Comparison of ENCODE assay signal across 9 mouse cellular contexts in genomic region chr19:6985951-6986708, GRCm38 (mm10). TPM values are rescaled to one million over a fixed set of nuclear protein-coding genes. Genes with fewer than 3 reads are reported as not detected.
DNase-seq lines count a peak whose midpoint lies in the region; ATAC-seq and TF ChIP-seq lines count a peak whose summit lies in the region.
"Had no signal": no experiment of that assay in that cellular context is flagged by ENCODE, and none has a peak within 500 bp of the region (broad histone marks: within the 10 kb centered on the region; RNA-seq: fewer than 3 reads in every experiment).

No protein-coding gene starts in this region.

- peak overlapping the region; percentile 74; the same call in 1 of the 2 replicates for H3K27ac ChIP-seq in lung, embryonic 16.5 days (ENCODE audit: low read length)
- no peak overlapping the region for H3K27ac ChIP-seq in forebrain, embryonic 11.5 days (ENCODE audit: low read depth, low read length)
- peak overlapping the region; percentile 89; the same call in 1 of the 2 replicates for H3K27ac ChIP-seq in limb, embryonic 12.5 days
- H3K27ac ChIP-seq in olfactory bulb, adult 2 months (ENCODE audit: insufficient read depth, low read depth, low read length) = peak overlapping the region; percentile 55; the same call in 1 of the 2 replicates

- H3K4me1 ChIP-seq in lung, embryonic 16.5 days (replicated peaks; ENCODE audit: control insufficient read depth, insufficient read depth, low read length) = peaks cover 19% of the 10 kb centered on the region
- peaks cover 9% of the 10 kb centered on the region for H3K4me1 ChIP-seq in lung, adult 2 months (ENCODE audit: control insufficient read depth, insufficient read depth, low read length)
- H3K4me1 ChIP-seq in forebrain, embryonic 11.5 days (replicated peaks; ENCODE audit: control insufficient read depth, insufficient read depth, low read length) = peaks cover 10% of the 10 kb centered on the region
- H3K4me1 ChIP-seq in limb, embryonic 12.5 days (replicated peaks) = peaks cover 23% of the 10 kb centered on the region
- peaks cover 13% of the 10 kb centered on the region for H3K4me1 ChIP-seq in olfactory bulb, adult 2 months (ENCODE audit: control insufficient read depth, insufficient read depth, low read length)

- no peak for TF ChIP-seq POLR2A in lung, adult 2 months (IDR thresholded peaks at IDR 0.05; ENCODE audit: borderline replicate concordance, extremely low read depth, low read depth, low read length)
- TF ChIP-seq POLR2A in olfactory bulb, adult 2 months (IDR thresholded peaks at IDR 0.05; ENCODE audit: insufficient read depth, low read depth, low read length) = no peak

- H3K4me3 ChIP-seq in lung, embryonic 16.5 days (ENCODE audit: low read length) = peak overlapping the region; percentile 86
- H3K4me3 ChIP-seq in lung, adult 2 months (replicated peaks; ENCODE audit: extremely low read depth, low read depth, low read length) = no peak overlapping the region
- peak overlapping the region; percentile 87 for H3K4me3 ChIP-seq in forebrain, embryonic 11.5 days (ENCODE audit: low read depth, low read length)
- H3K4me3 ChIP-seq in limb, embryonic 12.5 days (replicated peaks) = peak overlapping the region; percentile 95
- H3K4me3 ChIP-seq in olfactory bulb, adult 2 months (ENCODE audit: insufficient read depth, low read depth, low read length) = no peak overlapping the region

- no peak for DNase-seq in lung, adult 2 months
- no peak for DNase-seq in forebrain, embryonic 11.5 days (ENCODE audit: low spot score)
- no peak for DNase-seq in urinary bladder, postnatal 36 days (ENCODE audit: low spot score in 2 of 2)
- no peak for DNase-seq in thymus, adult 18-20 months
- DNase-seq in layer of hippocampus, adult 9-10 months (ENCODE audit: low spot score) = no peak
- DNase-seq: thymus, postnatal 4 days had no signal

- peaks cover 11% of the 10 kb centered on the region for H3K36me3 ChIP-seq in lung, embryonic 16.5 days (ENCODE audit: control insufficient read depth, insufficient read depth, low read length)
- peaks cover 3% of the 10 kb centered on the region; the same call in 1 of the 2 replicates for H3K36me3 ChIP-seq in forebrain, embryonic 11.5 days (ENCODE audit: control insufficient read depth, insufficient read depth, low read length)
- H3K36me3 ChIP-seq in limb, embryonic 12.5 days = peaks cover 42% of the 10 kb centered on the region

- ATAC-seq in lung, embryonic 16.5 days (ENCODE audit: low read depth) = no peak
- no peak for ATAC-seq in forebrain, embryonic 11.5 days (replicated peaks; ENCODE audit: low FRiP score)
- no peak for ATAC-seq in limb, embryonic 12.5 days (ENCODE audit: insufficient number of reproducible peaks, insufficient read depth, low FRiP score, low TSS enrichment, low read depth)

- H3K4me2 ChIP-seq in lung, embryonic 16.5 days (ENCODE audit: low read depth, low read length) = peak overlapping the region; percentile 67
- H3K4me2 ChIP-seq in forebrain, embryonic 11.5 days (ENCODE audit: low read depth, low read length, severe bottlenecking) = peak overlapping the region; percentile 96
- peak overlapping the region; percentile 91 for H3K4me2 ChIP-seq in limb, embryonic 12.5 days

- H3K9ac ChIP-seq in lung, embryonic 16.5 days (ENCODE audit: low read length) = peak overlapping the region; percentile 89
- H3K9ac ChIP-seq in forebrain, embryonic 11.5 days (ENCODE audit: low read length) = peak overlapping the region; percentile 89
- H3K9ac ChIP-seq in limb, embryonic 12.5 days (replicated peaks) = peak overlapping the region; percentile 96

- no peaks in the 10 kb centered on the region for H3K9me3 ChIP-seq in lung, embryonic 16.5 days (ENCODE audit: control insufficient read depth, low read length)
- no peaks in the 10 kb centered on the region for H3K9me3 ChIP-seq in forebrain, embryonic 11.5 days (ENCODE audit: control insufficient read depth, low read length)
- H3K9me3 ChIP-seq in limb, embryonic 12.5 days = no peaks in the 10 kb centered on the region

- 73% methylated on average over 10 of the region's 10 CpGs for WGBS in lung, embryonic 16.5 days
- 82% methylated on average over 10 of the region's 10 CpGs for WGBS in lung, adult 2 months
- WGBS in forebrain, embryonic 11.5 days = 82% methylated on average over 10 of the region's 10 CpGs
- WGBS in limb, embryonic 12.5 days = 79% methylated on average over 10 of the region's 10 CpGs
- WGBS in olfactory bulb, adult 2 months = 77% methylated on average over 10 of the region's 10 CpGs

- H3K27me3 ChIP-seq in lung, embryonic 16.5 days (ENCODE audit: control insufficient read depth, insufficient read depth, low read depth, low read length) = no peaks in the 10 kb centered on the region
- H3K27me3 ChIP-seq in forebrain, embryonic 11.5 days (ENCODE audit: control insufficient read depth, insufficient read depth, low read length) = no peaks in the 10 kb centered on the region
- no peaks in the 10 kb centered on the region for H3K27me3 ChIP-seq in limb, embryonic 12.5 days

- TF ChIP-seq CTCF in lung, adult 2 months (IDR thresholded peaks at IDR 0.05; ENCODE audit: insufficient read depth, low read length) = no peak
- no peak for TF ChIP-seq CTCF in olfactory bulb, adult 2 months (IDR thresholded peaks at IDR 0.05; ENCODE audit: insufficient read depth, low read depth, low read length)

RNA-seq across cellular contexts. Expression of gene Vegfb, which starts 1.3 kb away (rescaled TPM):
- polyA plus RNA-seq in lung, embryonic 16.5 days (2015; fragmentation: Nextera tagmentation; extraction: Ambion mirVana) = 20.8 and 28.9 TPM in 2 replicates
- polyA plus RNA-seq in lung, adult 2 months (2012; rRNA removed) = 30.1 and 35.3 TPM in 2 replicates
- polyA plus RNA-seq in forebrain, embryonic 11.5 days (2014; fragmentation: Nextera tagmentation; extraction: Ambion mirVana) = 29.5 and 32.7 TPM in 2 replicates
- 53.8 and 55.2 TPM in 2 replicates for polyA plus RNA-seq in limb, embryonic 12.5 days (2016; fragmentation: Nextera tagmentation; extraction: Ambion mirVana)
- not detected in 2 replicates for polyA plus RNA-seq in olfactory bulb, adult 2 months (2012; ENCODE audit: insufficient read depth, insufficient read length, low replicate concordance, missing spikeins)

RNA-seq across cellular contexts. Expression of gene Fkbp2, which starts 5.8 kb away (rescaled TPM):
- 125 and 151 TPM in 2 replicates for polyA plus RNA-seq in lung, embryonic 16.5 days (2015; fragmentation: Nextera tagmentation; extraction: Ambion mirVana)
- polyA plus RNA-seq in lung, adult 2 months (2012; rRNA removed) = 42.3 and 51.3 TPM in 2 replicates
- 65.4 and 80.7 TPM in 2 replicates for polyA plus RNA-seq in forebrain, embryonic 11.5 days (2014; fragmentation: Nextera tagmentation; extraction: Ambion mirVana)
- 65.8 and 73.6 TPM in 2 replicates for polyA plus RNA-seq in limb, embryonic 12.5 days (2016; fragmentation: Nextera tagmentation; extraction: Ambion mirVana)
- polyA plus RNA-seq in olfactory bulb, adult 2 months (2012; ENCODE audit: insufficient read depth, insufficient read length, low replicate concordance, missing spikeins) = not detected in 2 replicates

RNA-seq across cellular contexts. Expression of gene Dnajc4, which starts 6.2 kb away (rescaled TPM):
- 26.4 and 30.3 TPM in 2 replicates for polyA plus RNA-seq in lung, embryonic 16.5 days (2015; fragmentation: Nextera tagmentation; extraction: Ambion mirVana)
- 36.9 and 38.9 TPM in 2 replicates for polyA plus RNA-seq in lung, adult 2 months (2012; rRNA removed)
- 14.5 and 18.8 TPM in 2 replicates for polyA plus RNA-seq in forebrain, embryonic 11.5 days (2014; fragmentation: Nextera tagmentation; extraction: Ambion mirVana)
- 21.2 and 22.8 TPM in 2 replicates for polyA plus RNA-seq in limb, embryonic 12.5 days (2016; fragmentation: Nextera tagmentation; extraction: Ambion mirVana)
- not detected in 2 replicates for polyA plus RNA-seq in olfactory bulb, adult 2 months (2012; ENCODE audit: insufficient read depth, insufficient read length, low replicate concordance, missing spikeins)

RNA-seq across cellular contexts. Expression of gene Nudt22, which starts 9.8 kb away (rescaled TPM):
- 22.6 and 23.7 TPM in 2 replicates for polyA plus RNA-seq in lung, embryonic 16.5 days (2015; fragmentation: Nextera tagmentation; extraction: Ambion mirVana)
- polyA plus RNA-seq in lung, adult 2 months (2012; rRNA removed) = 27.5 and 29.9 TPM in 2 replicates
- 13.5 and 14.6 TPM in 2 replicates for polyA plus RNA-seq in forebrain, embryonic 11.5 days (2014; fragmentation: Nextera tagmentation; extraction: Ambion mirVana)
- polyA plus RNA-seq in limb, embryonic 12.5 days (2016; fragmentation: Nextera tagmentation; extraction: Ambion mirVana) = 20.1 and 22.6 TPM in 2 replicates
- polyA plus RNA-seq in olfactory bulb, adult 2 months (2012; ENCODE audit: insufficient read depth, insufficient read length, low replicate concordance, missing spikeins) = not detected in 2 replicates

RNA-seq across cellular contexts. Expression of gene Trpt1, which starts 9.8 kb away (rescaled TPM):
- 10.9 and 12.3 TPM in 2 replicates for polyA plus RNA-seq in lung, embryonic 16.5 days (2015; fragmentation: Nextera tagmentation; extraction: Ambion mirVana)
- 15.1 and 15.6 TPM in 2 replicates for polyA plus RNA-seq in lung, adult 2 months (2012; rRNA removed)
- 12.8 and 14.9 TPM in 2 replicates for polyA plus RNA-seq in forebrain, embryonic 11.5 days (2014; fragmentation: Nextera tagmentation; extraction: Ambion mirVana)
- 10.8 and 11.0 TPM in 2 replicates for polyA plus RNA-seq in limb, embryonic 12.5 days (2016; fragmentation: Nextera tagmentation; extraction: Ambion mirVana)
- not detected in 2 replicates for polyA plus RNA-seq in olfactory bulb, adult 2 months (2012; ENCODE audit: insufficient read depth, insufficient read length, low replicate concordance, missing spikeins)

Comparison
In these comparisons a context has a peak if more than half of its experiments do, and no peak if none do; other contexts are left out.
1. H3K4me3 ChIP-seq: peak in lung, embryonic 16.5 days (single experiment), forebrain, embryonic 11.5 days (single experiment) and limb, embryonic 12.5 days (single experiment); none in lung, adult 2 months (single experiment) and olfactory bulb, adult 2 months (single experiment).
2. RNA of gene Fkbp2, which starts 5.8 kb away (polyA plus RNA-seq): 125 to 151 TPM in lung, embryonic 16.5 days, 65.8 to 73.6 TPM in limb, embryonic 12.5 days, 65.4 to 80.7 TPM in forebrain, embryonic 11.5 days and 42.3 to 51.3 TPM in lung, adult 2 months; not detected in olfactory bulb, adult 2 months; every median in the first group is over 10 times any median in the second.
3. RNA of gene Dnajc4, which starts 6.2 kb away (polyA plus RNA-seq): 36.9 to 38.9 TPM in lung, adult 2 months, 26.4 to 30.3 TPM in lung, embryonic 16.5 days, 21.2 to 22.8 TPM in limb, embryonic 12.5 days and 14.5 to 18.8 TPM in forebrain, embryonic 11.5 days; not detected in olfactory bulb, adult 2 months; every median in the first group is over 10 times any median in the second.
4. Peak in every context shown above with its lines, with median percentiles within 50 percentile points of each other: H3K4me2 ChIP-seq and H3K9ac ChIP-seq.